Mouse (Mus musculus) adrenal gland, adult (tissue): ENCODE results near the gene Cdca7l.
A peak's percentile ranks its signal among the peaks of the same experiment; 100 is the strongest.

Source experiments
- DNase-seq, 2 experiments: peaks; one replicate each; pipeline ENCODE4 v3.0.0; 2022 to 2023; ENCODE audit warnings: low spot score in 1 of 2; ENCODE audit not compliant: inconsistent age in 2 of 2

The Cdca7l gene

GRCm38 (mm10) chr12:117808355-117809326, 4.6 kb downstream of the Cdca7l start:
- no peak for DNase-seq

GRCm38 (mm10) chr12:117809327-117810017, 5.4 kb downstream of the Cdca7l start:
- no peak for DNase-seq

GRCm38 (mm10) chr12:117810074-117810473, 6.0 kb downstream of the Cdca7l start:
- DNase-seq: no peak

GRCm38 (mm10) chr12:117820138-117820858, 16.2 kb downstream of the Cdca7l start:
- DNase-seq: peak in 1 of 2 experiments; percentile 72

- no peak for DNase-seq
Measured at GRCm38 (mm10) chr12:117820859-117821221, 16.8 kb downstream of the Cdca7l start.

- no peak for DNase-seq
Measured at GRCm38 (mm10) chr12:117821394-117821793, 17.3 kb downstream of the Cdca7l start.

- peak in 1 of 2 experiments; percentile 82 for DNase-seq
Measured at GRCm38 (mm10) chr12:117828350-117828749, 24.3 kb downstream of the Cdca7l start.

- no peak for DNase-seq
Measured at GRCm38 (mm10) chr12:117831351-117831961, 27.4 kb downstream of the Cdca7l start.

- DNase-seq: no peak
Measured at GRCm38 (mm10) chr12:117832190-117832589, 28.1 kb downstream of the Cdca7l start.

- no peak for DNase-seq
Measured at GRCm38 (mm10) chr12:117834652-117835051, 30.6 kb downstream of the Cdca7l start.

- peak in 1 of 2 experiments; percentile 55 for DNase-seq
Measured at GRCm38 (mm10) chr12:117835371-117835770, 31.3 kb downstream of the Cdca7l start.

- no peak for DNase-seq
Measured at GRCm38 (mm10) chr12:117837376-117837775, 33.3 kb downstream of the Cdca7l start.

GRCm38 (mm10) chr12:117840705-117841104, 36.6 kb downstream of the Cdca7l start:
- DNase-seq: no peak

GRCm38 (mm10) chr12:117842676-117843075, 38.6 kb downstream of the Cdca7l start:
- DNase-seq: no peak

- DNase-seq: peak; percentile 42 to 85
Measured at GRCm38 (mm10) chr12:117843302-117844074, 39.4 kb downstream of the Cdca7l start.

- no peak for DNase-seq
Measured at GRCm38 (mm10) chr12:117844075-117844408, 40.0 kb downstream of the Cdca7l start.

GRCm38 (mm10) chr12:117844917-117845316, 40.8 kb downstream of the Cdca7l start:
- DNase-seq: no peak

- DNase-seq: no peak
Measured at GRCm38 (mm10) chr12:117848621-117849020, 44.5 kb downstream of the Cdca7l start.

GRCm38 (mm10) chr12:117850472-117850871, 46.4 kb downstream of the Cdca7l start:
- no peak for DNase-seq

GRCm38 (mm10) chr12:117853316-117853715, 49.2 kb downstream of the Cdca7l start:
- DNase-seq: peak; percentile 34 to 79
